Mouse (Mus musculus) liver, embryonic 12.5 days (tissue): Measurements from ENCODE around the gene Prkrip1. TPM values are rescaled to one million over a fixed set of nuclear protein-coding genes. Genes with fewer than 3 reads are reported as not detected.

Experiments
- polyA plus RNA-seq: library from polyadenylated mRNA; unstranded; fragments of >200 nt; fragmentation: Nextera tagmentation; extraction: Ambion mirVana; gene quantifications from 2 replicates; pipeline ENCODE4 v1.2.1, GENCODE M21; 2016

Prkrip1 gene
- polyA plus RNA-seq, 1 experiment from 2014 or later, result 36.3 TPM

Other genes with a start within 250 kb of the Prkrip1 start
- 2.0 TPM in 2 replicates for gene Ssc4d, start 224.4 kb downstream of the Prkrip1 start, polyA plus RNA-seq
- not detected in 2 replicates for gene Zp3, start 218.9 kb downstream of the Prkrip1 start, polyA plus RNA-seq
- 11.3 and 12.5 TPM in 2 replicates for gene Dtx2, start 204.2 kb downstream of the Prkrip1 start, polyA plus RNA-seq
- 6.9 TPM in 2 replicates for gene Upk3b, start 160.5 kb downstream of the Prkrip1 start, polyA plus RNA-seq
- gene Upk3bl, start 144.5 kb downstream of the Prkrip1 start, polyA plus RNA-seq, result 0.13 and 0.14 TPM in 2 replicates
- 1.5 and 1.6 TPM in 2 replicates for gene Rasa4, start 115.0 kb downstream of the Prkrip1 start, polyA plus RNA-seq
- 186 and 191 TPM in 2 replicates for gene Polr2j, start 82.3 kb downstream of the Prkrip1 start, polyA plus RNA-seq
- gene Lrwd1, start 62.9 kb downstream of the Prkrip1 start, polyA plus RNA-seq, result 53.4 and 54.5 TPM in 2 replicates
- 17.0 and 18.8 TPM in 2 replicates for gene Alkbh4, start 62.8 kb downstream of the Prkrip1 start, polyA plus RNA-seq
- 4.4 and 6.7 TPM in 2 replicates for gene Orai2, start 28.2 kb downstream of the Prkrip1 start, polyA plus RNA-seq
- gene Sh2b2, start 47.6 kb upstream of the Prkrip1 start, polyA plus RNA-seq, result 2.6 and 3.1 TPM in 2 replicates